Mouse (Mus musculus) ES-E14 (cell line): ENCODE measurements at regions not wholly inside any gene's neighbourhood (a gene's known extent, or its start where the extent isn't known, plus 50 kb on each side); places are given as distances from the start of the nearest gene placed in this dataset.

Experiments used
- HCFC1 ChIP-seq: IDR thresholded peaks from 2 replicates; pipeline ENCODE4 v1.6.1; 2012; ENCODE audit warnings: low read length, inconsistent platforms, borderline replicate concordance; ENCODE audit not compliant: insufficient read depth
- MAFK ChIP-seq: IDR thresholded peaks from 2 replicates; pipeline ENCODE4 v1.6.1; 2014; ENCODE audit warnings: mild to moderate bottlenecking, low read depth, low read length, inconsistent platforms; ENCODE audit not compliant: insufficient read depth
- ZNF384 ChIP-seq: IDR thresholded peaks from 2 replicates; pipeline ENCODE4 v1.6.1; 2012; ENCODE audit warnings: low read depth, low read length, inconsistent platforms

DNA sequence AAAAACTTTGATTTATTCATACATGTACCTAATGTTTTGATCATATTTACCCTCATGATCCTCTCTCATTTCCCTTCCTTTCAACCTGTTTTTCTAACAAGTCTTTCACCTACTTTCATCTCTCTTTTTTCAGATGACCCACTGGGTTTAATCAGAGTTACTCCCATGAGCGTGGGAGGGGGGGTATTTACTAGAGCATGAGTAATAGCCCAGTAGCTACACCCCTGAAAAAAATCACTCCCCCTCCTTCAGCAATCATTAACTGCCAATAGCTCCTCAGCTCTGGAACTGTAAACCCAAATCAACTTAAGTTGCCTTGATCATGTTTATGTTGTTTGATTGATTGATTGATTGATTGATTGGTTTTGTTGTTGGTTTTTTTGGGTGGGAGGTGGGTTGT lies 241.4 kb upstream of the Zpld1 start:
- TF ChIP-seq ZNF384 (no peak), HCFC1 (no peak), MAFK (no peak)
